Mouse (Mus musculus): ENCODE data around the gene Gm8660. TPM values are rescaled to one million over a fixed set of nuclear protein-coding genes. Genes with fewer than 3 reads are reported as not detected.
"Not testable (repeated sequence)": the region's sequence is repeated elsewhere in the genome, so short reads cannot be mapped to it uniquely, and the experiment has no call there.

The Gm8660 gene
- polyA plus RNA-seq (2015; fragmentation: Nextera tagmentation; extraction: Ambion mirVana): not detected in 2 replicates

GRCm38 (mm10) chr7:22370939-22371338 lies at the start of gene Gm8660:
Gm8660 (minus strand) TSS chr7:22371039.
- not testable (repeated sequence) for H3K27ac ChIP-seq (replicated peaks); H3K36me3 ChIP-seq; H3K4me2 ChIP-seq (replicated peaks); H3K9me3 ChIP-seq; H3K9ac ChIP-seq (replicated peaks); ATAC-seq (replicated peaks); H3K4me3 ChIP-seq; H3K4me1 ChIP-seq; H3K27me3 ChIP-seq
- WGBS: no CpG with 5 or more reads among the region's 1 CpGs

- not testable (repeated sequence) for H3K4me1 ChIP-seq; H3K4me2 ChIP-seq (replicated peaks); ATAC-seq (replicated peaks); H3K9me3 ChIP-seq; H3K27me3 ChIP-seq; H3K4me3 ChIP-seq; H3K9ac ChIP-seq (replicated peaks); H3K27ac ChIP-seq (replicated peaks); H3K36me3 ChIP-seq
- no CpG with 5 or more reads among the region's 3 CpGs for WGBS
Observed at GRCm38 (mm10) chr7:22413283-22413682, 42.4 kb upstream of the Gm8660 start, which contains the start of gene Vmn1r148. Vmn1r148 (plus strand) TSS chr7:22413583.

- not testable (repeated sequence) for H3K4me1 ChIP-seq; ATAC-seq (replicated peaks); H3K27me3 ChIP-seq; H3K27ac ChIP-seq (replicated peaks); H3K9me3 ChIP-seq; H3K4me3 ChIP-seq; H3K9ac ChIP-seq (replicated peaks); H3K36me3 ChIP-seq; H3K4me2 ChIP-seq (replicated peaks)
- WGBS: no CpG with 5 or more reads among the region's 2 CpGs
Observed at GRCm38 (mm10) chr7:22329617-22330016, 41.2 kb downstream of the Gm8660 start, which contains the start of gene Gm4187. Gm4187 (minus strand) TSS chr7:22329717.

Other genes with a start within 250 kb of the Gm8660 start
- not detected in 2 replicates for gene Gm10666, start 236.3 kb downstream of the Gm8660 start, polyA plus RNA-seq (2015; fragmentation: Nextera tagmentation; extraction: Ambion mirVana)
- gene Vmn1r142, start 207.0 kb downstream of the Gm8660 start, polyA plus RNA-seq (2015; fragmentation: Nextera tagmentation; extraction: Ambion mirVana): not detected in 2 replicates
- not detected in 2 replicates for gene Vmn1r143, start 181.7 kb downstream of the Gm8660 start, polyA plus RNA-seq (2015; fragmentation: Nextera tagmentation; extraction: Ambion mirVana)
- not detected in 2 replicates for gene Gm8653, start 169.8 kb downstream of the Gm8660 start, polyA plus RNA-seq (2015; fragmentation: Nextera tagmentation; extraction: Ambion mirVana)
- gene Gm8453, start 141.6 kb downstream of the Gm8660 start, polyA plus RNA-seq (2015; fragmentation: Nextera tagmentation; extraction: Ambion mirVana): not detected in 2 replicates
- gene Gm4187, start 41.3 kb downstream of the Gm8660 start, polyA plus RNA-seq (2015; fragmentation: Nextera tagmentation; extraction: Ambion mirVana): not detected in 2 replicates
- gene Vmn1r148, start 42.5 kb upstream of the Gm8660 start, polyA plus RNA-seq (2015; fragmentation: Nextera tagmentation; extraction: Ambion mirVana): not detected in 2 replicates
- not detected in 2 replicates for gene Vmn1r149, start 67.2 kb upstream of the Gm8660 start, polyA plus RNA-seq (2015; fragmentation: Nextera tagmentation; extraction: Ambion mirVana)
- not detected in 2 replicates for gene Gm10665, start 93.0 kb upstream of the Gm8660 start, polyA plus RNA-seq (2015; fragmentation: Nextera tagmentation; extraction: Ambion mirVana)
- not detected in 2 replicates for gene Vmn1r151, start 128.6 kb upstream of the Gm8660 start, polyA plus RNA-seq (2015; fragmentation: Nextera tagmentation; extraction: Ambion mirVana)
- gene Vmn1r152, start 151.9 kb upstream of the Gm8660 start, polyA plus RNA-seq (2015; fragmentation: Nextera tagmentation; extraction: Ambion mirVana): not detected in 2 replicates
- gene Gm8677, start 163.8 kb upstream of the Gm8660 start, polyA plus RNA-seq (2015; fragmentation: Nextera tagmentation; extraction: Ambion mirVana): not detected in 2 replicates
- gene Gm4201, start 194.3 kb upstream of the Gm8660 start, polyA plus RNA-seq (2015; fragmentation: Nextera tagmentation; extraction: Ambion mirVana): not detected in 2 replicates
- gene Gm4565, start 217.1 kb upstream of the Gm8660 start, polyA plus RNA-seq (2015; fragmentation: Nextera tagmentation; extraction: Ambion mirVana): not detected in 2 replicates

Measured in forebrain, embryonic 15.5 days (tissue).